Mouse (Mus musculus) layer of hippocampus, adult 9-11 months (tissue): Measurements from ENCODE around the gene Parp14.

Experiments
- DNase-seq: peaks from one replicate; pipeline ENCODE4 v3.0.0; 2022

The Parp14 gene

DNA sequence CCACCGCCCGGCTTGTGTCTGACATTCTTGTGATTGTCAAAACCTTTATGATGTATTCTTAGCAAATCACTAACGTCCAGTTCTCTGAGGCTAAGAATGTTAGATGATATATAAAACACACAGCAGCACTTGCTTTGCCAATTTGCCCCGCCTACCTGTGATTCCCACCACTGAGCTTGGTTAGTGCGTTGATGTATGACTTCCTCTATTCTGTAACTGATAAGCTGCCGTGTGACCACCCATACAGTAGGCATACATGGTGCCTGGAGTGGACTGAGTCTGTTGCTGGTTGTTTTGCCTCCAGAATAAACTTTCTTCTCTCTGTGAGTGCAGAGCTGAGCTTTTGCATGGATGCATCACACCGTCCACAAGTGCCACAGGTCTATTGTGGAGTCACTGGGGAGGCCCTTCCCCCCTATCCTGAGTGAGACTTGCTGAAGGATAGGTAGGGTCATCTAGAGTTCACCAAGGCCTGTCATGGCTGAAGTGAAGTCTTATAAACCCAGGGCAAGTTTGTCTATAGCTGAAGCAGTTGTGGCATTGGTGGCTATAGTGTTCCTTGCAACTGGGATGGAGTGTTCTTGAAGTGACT lies 87.1 kb downstream of the Parp14 start:
- DNase-seq: no peak

DNA sequence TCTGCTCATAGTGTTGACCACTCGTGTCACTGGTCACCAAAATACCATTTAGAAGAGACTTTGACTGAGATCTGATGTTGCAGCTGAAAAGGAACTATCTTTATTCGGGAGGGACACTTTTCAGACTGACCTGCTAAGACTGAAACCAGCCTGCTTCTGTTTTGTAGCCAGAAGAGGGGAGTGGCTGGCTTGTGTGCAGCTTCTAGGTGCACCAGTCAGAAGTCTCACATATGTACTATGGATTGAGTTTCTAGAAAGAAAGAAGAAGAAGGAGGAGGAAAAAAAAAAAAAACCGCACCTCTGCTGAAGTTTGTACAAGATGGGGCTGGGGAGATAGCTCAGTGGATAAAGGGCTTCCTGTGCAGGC lies 88.2 kb downstream of the Parp14 start:
- DNase-seq: no peak
